Mouse (Mus musculus): ENCODE measurements around the gene Zfp617. TPM values are rescaled to one million over a fixed set of nuclear protein-coding genes. Genes with fewer than 3 reads are reported as not detected.

Gene Zfp617
- polyA plus RNA-seq, 1 experiment, result 20.9 TPM

DNA sequence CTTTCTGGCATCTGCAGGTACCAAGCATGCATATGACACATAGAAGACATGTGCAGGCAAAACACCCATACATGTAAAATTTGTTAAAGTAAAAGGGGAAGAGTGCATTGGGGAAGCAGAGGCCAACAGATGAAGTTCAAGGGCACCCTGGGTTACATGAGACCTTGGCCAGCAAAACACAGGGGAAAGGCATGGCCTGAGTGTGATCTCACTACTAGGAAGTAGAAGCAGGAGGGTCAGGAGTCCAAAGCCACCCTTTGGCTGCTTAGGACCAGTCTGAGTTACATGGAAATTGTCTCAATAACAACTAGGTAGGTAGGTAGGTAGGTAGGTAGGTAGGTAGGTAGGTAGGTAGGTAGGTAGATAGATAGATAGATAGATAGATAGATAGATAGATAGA lies 52.0 kb downstream of the Zfp617 start:
- no peak for DNase-seq (ENCODE audit: low read depth)
- no peak for TF ChIP-seq POLR2A (IDR thresholded peaks at IDR 0.05; ENCODE audit: borderline replicate concordance, extremely low read depth, insufficient read depth, insufficient read length, poor library complexity, severe bottlenecking)
- no peak for TF ChIP-seq CTCF (IDR thresholded peaks at IDR 0.05; ENCODE audit: borderline replicate concordance, extremely low read depth, insufficient read depth, insufficient read length)

DNA sequence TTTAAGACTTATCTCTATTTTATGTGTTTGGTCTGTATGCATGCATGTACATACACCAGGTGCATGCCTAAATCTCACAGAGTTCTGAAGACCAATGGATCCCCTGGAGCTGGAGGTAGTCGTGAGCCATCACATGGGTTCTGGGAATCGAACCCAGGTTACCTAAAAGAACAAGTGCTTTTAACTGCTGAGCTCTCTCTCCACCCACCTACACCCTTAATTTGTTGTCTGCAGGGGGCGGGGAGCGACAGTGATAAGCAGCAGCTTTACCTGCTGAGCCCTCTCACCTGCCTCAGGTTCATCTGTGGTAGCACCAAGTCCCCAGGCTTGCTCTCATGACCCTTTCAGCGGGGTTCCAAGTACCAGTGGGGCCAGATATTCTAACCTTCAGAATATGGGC lies 53.4 kb downstream of the Zfp617 start:
- TF ChIP-seq POLR2A (IDR thresholded peaks at IDR 0.05; ENCODE audit: borderline replicate concordance, extremely low read depth, insufficient read depth, insufficient read length, poor library complexity, severe bottlenecking), result no peak
- no peak for TF ChIP-seq CTCF (IDR thresholded peaks at IDR 0.05; ENCODE audit: borderline replicate concordance, extremely low read depth, insufficient read depth, insufficient read length)
- no peak for DNase-seq (ENCODE audit: low read depth)

DNA sequence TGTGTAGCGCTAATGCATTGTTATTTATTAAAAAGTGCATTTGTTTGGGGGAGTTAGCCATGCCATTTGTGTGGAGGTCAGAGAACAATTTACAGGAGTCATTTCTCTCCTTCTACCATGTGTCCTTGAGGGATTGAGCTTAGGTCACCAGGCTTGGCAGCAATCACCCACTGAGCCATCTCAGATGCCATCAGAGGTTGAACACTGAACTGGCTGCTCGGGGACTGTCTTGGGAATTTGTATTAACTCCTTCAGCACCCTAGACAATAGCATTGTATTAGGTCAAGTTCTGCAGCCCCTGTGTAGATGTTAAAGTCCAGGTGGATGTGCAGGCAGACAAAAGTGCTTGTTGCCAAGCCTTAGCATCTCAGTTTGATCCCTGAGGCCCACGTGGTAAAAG lies 55.6 kb downstream of the Zfp617 start:
- DNase-seq (ENCODE audit: low read depth), result no peak
- TF ChIP-seq CTCF (IDR thresholded peaks at IDR 0.05; ENCODE audit: borderline replicate concordance, extremely low read depth, insufficient read depth, insufficient read length) (no peak), POLR2A (IDR thresholded peaks at IDR 0.05; ENCODE audit: borderline replicate concordance, extremely low read depth, insufficient read depth, insufficient read length, poor library complexity, severe bottlenecking) (no peak)

DNA sequence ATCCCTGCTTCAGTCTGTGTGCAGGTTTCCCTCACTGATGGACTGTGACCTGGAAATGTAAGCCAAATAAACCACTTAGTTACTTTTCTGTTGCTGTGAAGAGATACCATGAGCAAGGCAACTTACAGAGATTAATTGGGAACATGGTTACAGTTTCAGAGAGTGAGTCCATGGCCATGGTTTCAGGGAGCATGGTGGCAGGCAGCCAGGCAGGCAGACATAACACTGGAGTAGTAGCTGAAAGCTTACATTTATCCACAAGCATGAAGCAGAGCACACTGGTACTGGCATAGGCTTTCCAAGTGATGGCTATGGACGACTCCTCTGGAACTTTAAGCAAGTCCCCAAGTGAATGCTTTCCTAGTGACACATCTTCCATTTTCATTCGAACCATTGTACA lies 56.7 kb downstream of the Zfp617 start:
- DNase-seq (ENCODE audit: low read depth), result no peak
- TF ChIP-seq CTCF (IDR thresholded peaks at IDR 0.05; ENCODE audit: borderline replicate concordance, extremely low read depth, insufficient read depth, insufficient read length) (no peak), POLR2A (IDR thresholded peaks at IDR 0.05; ENCODE audit: borderline replicate concordance, extremely low read depth, insufficient read depth, insufficient read length, poor library complexity, severe bottlenecking) (no peak)

DNA sequence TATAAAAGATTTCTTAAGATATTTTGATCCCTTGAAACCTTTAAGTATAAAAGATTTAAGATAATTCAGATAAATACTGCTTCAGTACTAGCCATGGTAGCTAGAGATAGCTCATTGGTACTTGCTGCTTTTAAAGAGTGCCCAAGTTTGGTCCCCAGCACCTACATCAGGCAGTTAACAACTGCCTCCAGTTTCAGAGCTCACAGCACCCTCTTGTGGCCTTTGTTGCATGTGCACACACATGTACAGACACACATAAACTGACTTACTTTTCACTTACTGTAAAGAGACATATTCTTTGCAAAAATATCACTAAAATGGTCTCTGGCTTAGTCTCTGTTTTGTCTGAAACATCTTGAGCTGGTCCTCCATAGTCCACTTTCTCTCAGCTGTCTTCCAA lies 58.0 kb downstream of the Zfp617 start:
- TF ChIP-seq POLR2A (IDR thresholded peaks at IDR 0.05; ENCODE audit: borderline replicate concordance, extremely low read depth, insufficient read depth, insufficient read length, poor library complexity, severe bottlenecking) (no peak), CTCF (IDR thresholded peaks at IDR 0.05; ENCODE audit: borderline replicate concordance, extremely low read depth, insufficient read depth, insufficient read length) (no peak)
- DNase-seq (ENCODE audit: low read depth), result no peak

DNA sequence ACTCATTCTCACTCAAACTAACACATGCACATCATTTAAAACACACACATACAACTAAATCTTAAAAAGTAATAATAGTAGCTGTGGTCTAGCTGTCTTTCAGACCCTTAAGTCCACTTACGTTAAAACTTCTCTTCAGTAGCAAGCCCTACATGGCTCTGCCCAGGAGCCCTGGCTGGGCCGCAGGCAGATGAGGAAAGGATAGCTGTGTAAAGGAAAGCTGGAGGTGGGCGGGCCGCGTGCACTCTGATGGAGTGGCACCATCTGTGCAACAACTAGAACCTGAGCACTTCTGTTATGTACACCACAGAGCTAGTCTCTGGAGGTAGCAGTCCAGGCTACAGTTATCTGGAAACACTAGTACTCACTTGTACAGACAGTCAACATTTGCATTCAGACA lies 58.8 kb downstream of the Zfp617 start:
- DNase-seq (ENCODE audit: low read depth), result no peak
- TF ChIP-seq CTCF (IDR thresholded peaks at IDR 0.05; ENCODE audit: borderline replicate concordance, extremely low read depth, insufficient read depth, insufficient read length) (no peak), POLR2A (IDR thresholded peaks at IDR 0.05; ENCODE audit: borderline replicate concordance, extremely low read depth, insufficient read depth, insufficient read length, poor library complexity, severe bottlenecking) (no peak)

DNA sequence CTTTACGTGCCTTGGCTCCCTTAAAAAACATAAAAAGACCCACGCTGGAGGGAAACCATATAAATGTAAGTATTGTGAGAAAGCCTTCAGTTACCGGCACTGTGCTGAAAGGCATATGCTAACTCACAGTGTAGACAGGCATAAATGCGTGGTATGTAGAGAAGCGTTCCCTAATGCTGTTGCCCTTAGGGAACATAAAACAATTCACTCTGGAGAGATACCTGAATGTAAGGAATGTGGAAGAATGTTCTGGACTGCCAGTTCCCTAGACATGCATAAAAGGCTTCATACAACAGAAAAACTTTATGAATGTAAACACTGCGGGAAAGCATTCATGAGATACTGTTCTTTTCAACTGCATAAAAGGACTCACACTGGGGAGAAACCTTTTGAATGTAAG lies 59.7 kb downstream of the Zfp617 start:
- no peak for DNase-seq (ENCODE audit: low read depth)
- TF ChIP-seq CTCF (IDR thresholded peaks at IDR 0.05; ENCODE audit: borderline replicate concordance, extremely low read depth, insufficient read depth, insufficient read length) (no peak), POLR2A (IDR thresholded peaks at IDR 0.05; ENCODE audit: borderline replicate concordance, extremely low read depth, insufficient read depth, insufficient read length, poor library complexity, severe bottlenecking) (no peak)

DNA sequence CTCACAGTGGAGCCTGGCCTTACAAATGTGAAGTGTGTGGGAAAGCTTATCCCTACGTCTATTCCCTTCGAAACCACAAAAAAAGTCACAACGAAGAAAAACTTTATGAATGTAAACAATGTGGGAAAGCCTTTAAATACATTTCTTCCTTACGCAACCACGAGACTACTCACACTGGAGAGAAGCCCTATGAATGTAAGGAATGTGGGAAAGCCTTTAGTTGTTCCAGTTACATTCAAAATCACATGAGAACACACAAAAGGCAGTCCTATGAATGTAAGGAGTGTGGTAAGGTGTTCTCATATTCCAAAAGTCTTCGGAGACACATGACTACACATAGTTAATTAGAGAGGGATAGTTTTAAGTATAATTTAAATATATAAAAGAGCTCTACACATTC lies 60.2 kb downstream of the Zfp617 start:
- no peak for DNase-seq (ENCODE audit: low read depth)

DNA sequence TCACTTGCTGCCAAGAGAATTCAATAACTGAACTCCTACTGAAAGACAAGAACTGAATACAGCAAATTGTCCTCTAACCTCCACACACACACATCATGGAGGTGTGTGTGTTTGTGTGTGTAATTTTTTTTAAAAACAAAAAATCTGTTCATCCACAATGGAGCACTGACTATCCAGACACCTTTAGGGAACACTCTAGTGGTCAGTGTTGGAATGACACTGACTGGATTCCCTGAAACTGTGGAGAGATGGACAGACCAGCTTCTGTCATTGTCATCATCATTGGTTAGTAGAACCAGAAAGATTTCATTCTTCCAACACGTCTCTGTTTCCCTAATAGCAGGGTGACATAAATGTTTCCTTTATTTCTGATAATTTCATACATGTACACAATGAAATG lies 63.5 kb downstream of the Zfp617 start:
- TF ChIP-seq CTCF (IDR thresholded peaks at IDR 0.05; ENCODE audit: borderline replicate concordance, extremely low read depth, insufficient read depth, insufficient read length) (peak; percentile 62; the same call in 1 of the 2 replicates), POLR2A (IDR thresholded peaks at IDR 0.05; ENCODE audit: borderline replicate concordance, extremely low read depth, insufficient read depth, insufficient read length, poor library complexity, severe bottlenecking) (no peak)
- peak; percentile 25 for DNase-seq (ENCODE audit: low read depth)

More for the DNA sequence above, 60.2 kb downstream of the Zfp617 start:
- TF ChIP-seq POLR2A (IDR thresholded peaks at IDR 0.05; ENCODE audit: borderline replicate concordance, extremely low read depth, insufficient read depth, insufficient read length, poor library complexity, severe bottlenecking) (no peak), CTCF (IDR thresholded peaks at IDR 0.05; ENCODE audit: borderline replicate concordance, extremely low read depth, insufficient read depth, insufficient read length) (no peak)

DNA sequence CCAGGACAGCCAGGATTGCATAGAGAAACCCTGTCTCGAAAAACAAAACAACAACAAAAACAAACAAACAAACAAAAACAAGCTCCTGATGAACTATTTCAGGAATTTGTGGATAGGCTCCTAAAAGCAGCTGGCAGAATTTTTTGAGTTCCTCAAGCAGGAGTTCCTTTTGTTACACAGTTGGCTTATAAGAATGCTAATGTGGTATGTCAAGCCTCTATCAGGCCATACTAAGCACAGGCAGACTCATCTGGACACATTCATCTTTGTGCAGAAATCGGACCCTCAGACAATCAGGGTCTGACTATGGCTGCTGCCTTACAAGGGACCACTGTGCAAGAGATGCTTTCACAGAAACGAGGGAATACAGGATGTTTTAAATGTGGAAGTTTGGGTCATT lies 65.8 kb downstream of the Zfp617 start:
- no peak for TF ChIP-seq POLR2A (IDR thresholded peaks at IDR 0.05; ENCODE audit: borderline replicate concordance, extremely low read depth, insufficient read depth, insufficient read length, poor library complexity, severe bottlenecking)
- no peak for TF ChIP-seq CTCF (IDR thresholded peaks at IDR 0.05; ENCODE audit: borderline replicate concordance, extremely low read depth, insufficient read depth, insufficient read length)
- DNase-seq (ENCODE audit: low read depth), result no peak

DNA sequence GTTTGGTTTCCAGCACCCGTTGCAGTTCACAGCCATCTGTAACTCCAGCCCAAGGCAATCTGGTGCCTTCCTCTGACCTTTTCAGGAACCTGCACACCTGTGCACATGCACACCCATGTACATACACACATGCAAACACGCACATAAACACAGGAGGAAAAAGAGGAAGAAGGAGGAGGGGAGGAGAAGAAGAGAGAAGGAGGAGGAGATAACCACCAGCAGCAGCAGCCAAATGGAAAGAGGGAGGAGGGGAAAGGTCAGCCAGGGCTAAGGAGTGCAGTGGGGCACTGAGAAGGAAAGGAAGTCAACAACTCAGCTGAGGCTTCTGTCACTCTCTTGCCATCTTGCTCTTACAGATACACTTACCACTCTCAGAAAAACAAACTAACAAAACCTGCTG lies 72.6 kb downstream of the Zfp617 start:
- TF ChIP-seq CTCF (IDR thresholded peaks at IDR 0.05; ENCODE audit: borderline replicate concordance, extremely low read depth, insufficient read depth, insufficient read length) (no peak), POLR2A (IDR thresholded peaks at IDR 0.05; ENCODE audit: borderline replicate concordance, extremely low read depth, insufficient read depth, insufficient read length, poor library complexity, severe bottlenecking) (no peak)
- DNase-seq (ENCODE audit: low read depth), result no peak

DNA sequence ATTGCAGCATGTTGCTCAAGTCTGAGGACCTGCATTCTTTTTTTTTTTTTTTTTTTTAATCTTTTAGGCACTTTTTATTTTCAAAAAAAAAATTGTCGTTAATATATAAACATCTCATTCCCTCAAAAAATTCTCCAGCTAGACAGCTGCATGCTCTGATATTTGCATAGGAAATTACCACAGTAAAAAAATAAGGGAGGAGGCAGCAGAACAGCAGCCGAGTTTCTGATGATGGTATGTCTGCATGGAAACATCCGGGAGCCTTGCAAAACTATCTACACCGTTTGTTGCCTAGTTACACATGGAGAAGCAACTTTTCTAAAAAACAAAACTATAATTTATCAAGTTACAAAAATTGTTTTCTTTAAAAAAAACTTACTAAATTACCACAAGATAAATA lies 73.0 kb downstream of the Zfp617 start:
- DNase-seq (ENCODE audit: low read depth), result no peak
- TF ChIP-seq CTCF (IDR thresholded peaks at IDR 0.05; ENCODE audit: borderline replicate concordance, extremely low read depth, insufficient read depth, insufficient read length) (no peak), POLR2A (IDR thresholded peaks at IDR 0.05; ENCODE audit: borderline replicate concordance, extremely low read depth, insufficient read depth, insufficient read length, poor library complexity, severe bottlenecking) (no peak)

Other genes starting within 250 kb of the Zfp617 start
- 84.9 and 86.4 TPM in 2 replicates for gene Unc13a, start 236.9 kb upstream of the Zfp617 start, polyA plus RNA-seq (2012; rRNA removed)
- gene Jak3, start 232.3 kb upstream of the Zfp617 start, polyA plus RNA-seq (2012; rRNA removed), result 3.7 and 5.1 TPM in 2 replicates
- 0.60 and 1.1 TPM in 2 replicates for gene Insl3, start 219.4 kb upstream of the Zfp617 start, polyA plus RNA-seq (2012; rRNA removed)
- gene B3gnt3, start 206.8 kb upstream of the Zfp617 start, polyA plus RNA-seq (2012; rRNA removed), result 0.45 and 0.46 TPM in 2 replicates
- gene Fcho1, start 182.9 kb upstream of the Zfp617 start, polyA plus RNA-seq (2012; rRNA removed), result 146 and 203 TPM in 2 replicates
- 1.9 and 3.7 TPM in 2 replicates for gene Zfp709, start 26.6 kb upstream of the Zfp617 start, polyA plus RNA-seq (2012; rRNA removed)
- 9.0 and 13.1 TPM in 2 replicates for gene Zfp882, start within 50 bp of the Zfp617 start, polyA plus RNA-seq (2012; rRNA removed)
- 22.0 and 22.3 TPM in 2 replicates for gene Zfp961, start 42.4 kb downstream of the Zfp617 start, polyA plus RNA-seq (2012; rRNA removed)
- gene Cyp4f18, start 101.0 kb downstream of the Zfp617 start, polyA plus RNA-seq (2012; rRNA removed), result 0.08 and 0.18 TPM in 2 replicates
- gene Olfr372, start 132.6 kb downstream of the Zfp617 start, polyA plus RNA-seq (2012; rRNA removed), result not detected in 2 replicates
- not detected in 2 replicates for gene Olfr373, start 174.5 kb downstream of the Zfp617 start, polyA plus RNA-seq (2012; rRNA removed)
- not detected in 2 replicates for gene Olfr374, start 198.4 kb downstream of the Zfp617 start, polyA plus RNA-seq (2012; rRNA removed)
- gene Tpm4, start 226.3 kb downstream of the Zfp617 start, polyA plus RNA-seq (2012; rRNA removed), result 134 and 149 TPM in 2 replicates

Data from brain, embryonic 14.5 days (tissue).